Mouse (Mus musculus) neural tube, embryonic 12.5 days (tissue): ENCODE measurements at regions not wholly inside any gene's neighbourhood (a gene's known extent, or its start where the extent isn't known, plus 50 kb on each side); places are given as distances from the start of the nearest gene placed in this dataset.

Source experiments
- ATAC-seq: fragments of 200-750 bp; cut with Nextera tagmentation; 2 replicates; pipeline ENCODE4 v1.8.0; 2017; ENCODE audit warnings: low read depth, mild to moderate bottlenecking, moderate TSS enrichment, moderate library complexity; ENCODE audit not compliant: low FRiP score
- H3K27ac ChIP-seq: fragments of 300-500 bp; sonication (generic); 2 replicates; pipeline ENCODE4 v1.5.1; 2016
- H3K27me3 ChIP-seq: fragments of 300-500 bp; sonication (generic); replicated peaks from 2 replicates; pipeline ENCODE4 v1.6.1; 2016; ENCODE audit warnings: mild to moderate bottlenecking
- H3K36me3 ChIP-seq: fragments of 300-500 bp; sonication (generic); 2 replicates; pipeline ENCODE4 v1.6.1; 2016; ENCODE audit warnings: mild to moderate bottlenecking
- H3K4me1 ChIP-seq: fragments of 300-500 bp; sonication (generic); 2 replicates; pipeline ENCODE4 v1.6.1; 2016
- H3K4me2 ChIP-seq: fragments of 300-500 bp; sonication (generic); replicated peaks from 2 replicates; pipeline ENCODE4 v1.6.1; 2016; ENCODE audit warnings: mild to moderate bottlenecking
- H3K4me3 ChIP-seq: fragments of 300-500 bp; sonication (generic); 2 replicates; pipeline ENCODE4 v1.5.1; 2016
- H3K9ac ChIP-seq: fragments of 300-500 bp; sonication (generic); 2 replicates; pipeline ENCODE4 v1.6.1; 2016; ENCODE audit warnings: mild to moderate bottlenecking
- H3K9me3 ChIP-seq: fragments of 300-500 bp; sonication (generic); 2 replicates; pipeline ENCODE4 v1.6.1; 2016; ENCODE audit warnings: mild to moderate bottlenecking

GRCm38 (mm10) chr7:33795016-33795415 is 51.4 kb downstream of the Scgb1b24 start:
- no peak overlapping the region for H3K27ac ChIP-seq
- H3K9me3 ChIP-seq = peaks cover 64% of the 10 kb centered on the region
- no peak overlapping the region for H3K9ac ChIP-seq
- ATAC-seq = no peak
- no peak overlapping the region for H3K4me3 ChIP-seq
- H3K36me3 ChIP-seq = no peaks in the 10 kb centered on the region
- no peaks in the 10 kb centered on the region for H3K4me1 ChIP-seq
- no peaks in the 10 kb centered on the region for H3K27me3 ChIP-seq
- H3K4me2 ChIP-seq = no peak overlapping the region
